10 mouse cellular contexts compared by ENCODE assay signal in genomic region chr17:29467030-29467429, GRCm38 (mm10). TPM values are rescaled to one million over a fixed set of nuclear protein-coding genes. Genes with fewer than 3 reads are reported as not detected.
DNase-seq lines count a peak whose midpoint lies in the region; ATAC-seq lines count a peak whose summit lies in the region.
"Had no signal": no experiment of that assay in that cellular context is flagged by ENCODE, and none has a peak within 500 bp of the region (broad histone marks: within the 10 kb centered on the region; RNA-seq: fewer than 3 reads in every experiment).

No protein-coding gene starts in this region.

- no peaks in the 10 kb centered on the region; the same call in 1 of the 2 replicates for H3K9me3 ChIP-seq in hindbrain, embryonic 12.5 days (replicated peaks)
- H3K9me3 ChIP-seq in midbrain, embryonic 12.5 days: no peaks in the 10 kb centered on the region

- peak overlapping the region; percentile 45 for H3K4me2 ChIP-seq in hindbrain, embryonic 12.5 days (replicated peaks)
- peak overlapping the region; percentile 45 for H3K4me2 ChIP-seq in midbrain, embryonic 12.5 days (replicated peaks)

- peak overlapping the region; percentile 78; the same call in 1 of the 2 replicates for H3K27ac ChIP-seq in hindbrain, embryonic 12.5 days
- no peak overlapping the region for H3K27ac ChIP-seq in midbrain, embryonic 12.5 days (replicated peaks)

- 22% methylated on average over 11 of the region's 11 CpGs for WGBS in hindbrain, embryonic 12.5 days
- WGBS in midbrain, embryonic 12.5 days: 24% methylated on average over 11 of the region's 11 CpGs

- peak; percentile 63 for DNase-seq in embryo, embryonic 9.5 days (ENCODE audit: extremely low spot score)
- no peak for DNase-seq in embryo, embryonic 10 days (ENCODE audit: low spot score)
- peak; percentile 35 for DNase-seq in NIH3T3 (ENCODE audit: low read depth)
- no peak for DNase-seq in gastrocnemius, adult 18-20 months (ENCODE audit: low spot score)
- DNase-seq in cerebellum, adult 11 months: no peak
- DNase-seq in adrenal gland, postnatal 25 days: no peak
- DNase-seq: kidney, postnatal 25 days; lung, postnatal 36 days had no signal

- H3K27me3 ChIP-seq in hindbrain, embryonic 12.5 days: peaks cover 2% of the 10 kb centered on the region; the same call in 1 of the 2 replicates
- H3K27me3 ChIP-seq in midbrain, embryonic 12.5 days: peaks cover 13% of the 10 kb centered on the region

- H3K9ac ChIP-seq in hindbrain, embryonic 12.5 days: no peak overlapping the region
- H3K9ac ChIP-seq in midbrain, embryonic 12.5 days (replicated peaks): no peak overlapping the region

- ATAC-seq in hindbrain, embryonic 12.5 days (ENCODE audit: low FRiP score): no peak
- ATAC-seq in midbrain, embryonic 12.5 days (ENCODE audit: low FRiP score, low read depth): no peak

- no peaks in the 10 kb centered on the region for H3K36me3 ChIP-seq in hindbrain, embryonic 12.5 days
- H3K36me3 ChIP-seq in midbrain, embryonic 12.5 days: no peaks in the 10 kb centered on the region

- peaks cover 25% of the 10 kb centered on the region for H3K4me1 ChIP-seq in hindbrain, embryonic 12.5 days
- peaks cover 41% of the 10 kb centered on the region for H3K4me1 ChIP-seq in midbrain, embryonic 12.5 days

- no peak overlapping the region for H3K4me3 ChIP-seq in hindbrain, embryonic 12.5 days
- H3K4me3 ChIP-seq in midbrain, embryonic 12.5 days: no peak overlapping the region

RNA-seq across cellular contexts. Expression of gene Pim1, which starts 23.5 kb away (rescaled TPM):
- 17.8 and 19.2 TPM in 2 replicates for polyA plus RNA-seq in hindbrain, embryonic 12.5 days (2016; fragmentation: Nextera tagmentation; extraction: Ambion mirVana)
- 16.8 and 16.9 TPM in 2 replicates for polyA plus RNA-seq in midbrain, embryonic 12.5 days (2016; fragmentation: Nextera tagmentation; extraction: Ambion mirVana)
- total RNA-seq in gastrocnemius, adult 18-20 months (2021): 10 to 100 TPM; 18.8 to 25.4 TPM
- total RNA-seq in adrenal gland, postnatal 25 days (2021): 88.8 and 160 TPM in 2 replicates

Comparison
In these comparisons a context has a peak if more than half of its experiments do, and no peak if none do; other contexts are left out.
1. DNase-seq: peak in embryo, embryonic 9.5 days (single experiment) and NIH3T3 (single experiment); none in embryo, embryonic 10 days (single experiment), gastrocnemius, adult 18-20 months (single experiment), cerebellum, adult 11 months (single experiment) and adrenal gland, postnatal 25 days (single experiment).